Mouse (Mus musculus) large intestine, adult 2 months (tissue): ENCODE data around the gene Vstm2b. TPM values are rescaled to one million over a fixed set of nuclear protein-coding genes. Genes with fewer than 3 reads are reported as not detected.

Source experiments
- DNase-seq: peaks from one replicate; pipeline ENCODE4 v3.0.0-alpha.2; 2012; ENCODE audit warnings: low read depth, low spot score
- WGBS: fragments of 180-500 bp; shearing (Covaris S2); methylation state at CpG from one replicate; pipeline ENCODE4 v1.1.7; 2018; 5-methylcytosine and 5-hydroxymethylcytosine counted together
- polyA plus RNA-seq: library from polyadenylated mRNA; depleted of rRNA; stranded (reverse); fragments of >200 nt; gene quantifications from 2 replicates; pipeline ENCODE4 v1.2.3, GENCODE M21; 2012; rRNA removed

Vstm2b gene
- polyA plus RNA-seq, 1 experiment = 0.47 TPM

GRCm38 (mm10) chr7:40942233-40942935 lies 44.3 kb downstream of the Vstm2b start:
- WGBS = 44% methylated on average over 3 of the region's 3 CpGs
- no peak for DNase-seq

Other genes starting within 250 kb of the Vstm2b start
- not detected in 2 replicates for gene 4930433I11Rik, start 89.2 kb downstream of the Vstm2b start, polyA plus RNA-seq
- gene Gm4884, start 134.4 kb downstream of the Vstm2b start, polyA plus RNA-seq = not detected in 2 replicates